Mouse (Mus musculus) erythroblast, embryonic 14.5 days (primary cell): Measurements from ENCODE around the gene Zfp219.

Source experiments
- GATA1 ChIP-seq: IDR thresholded peaks from 2 replicates; pipeline ENCODE4 v1.6.1; 2012; ENCODE audit warnings: low read length, inconsistent platforms, mixed read lengths
- TAL1 ChIP-seq: IDR thresholded peaks from 3 replicates; pipeline ENCODE4 v1.6.1; 2012; ENCODE audit warnings: low read length, inconsistent platforms, mixed read lengths

- no peak for TF ChIP-seq GATA1
- TF ChIP-seq TAL1, result no peak
Observed at GRCm38 (mm10) chr14:52044901-52045678, 24.6 kb upstream of the Zfp219 start.
